Mouse (Mus musculus) olfactory bulb, adult 2 months (tissue): Measurements from ENCODE around the gene Rftn2. TPM values are rescaled to one million over a fixed set of nuclear protein-coding genes. Genes with fewer than 3 reads are reported as not detected.
A peak's percentile ranks its signal among the peaks of the same experiment; 100 is the strongest.

ENCODE experiments used
- H3K27ac ChIP-seq: fragments of 200-500 bp; 2 replicates; pipeline ENCODE4 v1.5.1; 2012; ENCODE audit warnings: low read depth, low read length; ENCODE audit not compliant: insufficient read depth
- H3K4me1 ChIP-seq: fragments of 200-500 bp; 2 replicates; pipeline ENCODE4 v1.6.1; 2012; ENCODE audit warnings: low read length; ENCODE audit not compliant: control insufficient read depth, insufficient read depth
- H3K4me3 ChIP-seq: fragments of 200-500 bp; 2 replicates; pipeline ENCODE4 v1.5.1; 2012; ENCODE audit warnings: mild to moderate bottlenecking, low read depth, low read length, moderate library complexity; ENCODE audit not compliant: insufficient read depth
- CTCF ChIP-seq: fragments of 200-500 bp; IDR thresholded peaks from 2 replicates; pipeline ENCODE4 v1.5.1; 2012; ENCODE audit warnings: low read depth, mild to moderate bottlenecking, low read length, moderate library complexity; ENCODE audit not compliant: insufficient read depth
- POLR2A ChIP-seq: fragments of 200-500 bp; IDR thresholded peaks from 2 replicates; pipeline ENCODE4 v1.6.1; 2012; ENCODE audit warnings: mild to moderate bottlenecking, low read depth, low read length, moderate library complexity; ENCODE audit not compliant: insufficient read depth
- WGBS: fragments of 180-500 bp; shearing (Covaris S2); methylation state at CpG from one replicate; pipeline ENCODE4 v1.1.7; 2018; 5-methylcytosine and 5-hydroxymethylcytosine counted together
- polyA plus RNA-seq: library from polyadenylated mRNA; stranded (reverse); fragments of >200 nt; gene quantifications from 2 replicates; pipeline ENCODE4 v1.2.4, GENCODE M21; 2012; ENCODE audit warnings: low replicate concordance; ENCODE audit not compliant: missing spikeins, insufficient read depth, insufficient read length

Gene Rftn2
- polyA plus RNA-seq, 1 experiment = not detected

GRCm38 (mm10) chr1:55201850-55202752 lies 24.5 kb downstream of the Rftn2 start:
- WGBS = 29% methylated on average over 18 of the region's 18 CpGs
- H3K4me3 ChIP-seq = no peak overlapping the region
- peaks cover 12% of the 10 kb centered on the region for H3K4me1 ChIP-seq
- H3K27ac ChIP-seq = peak overlapping the region; percentile 80
- no peak for TF ChIP-seq CTCF
- no peak for TF ChIP-seq POLR2A

GRCm38 (mm10) chr1:55198719-55199118 lies 27.9 kb downstream of the Rftn2 start:
- WGBS = 41% methylated on average over 3 of the region's 3 CpGs
- no peak overlapping the region for H3K27ac ChIP-seq
- TF ChIP-seq CTCF = no peak
- TF ChIP-seq POLR2A = no peak
- peaks cover 12% of the 10 kb centered on the region for H3K4me1 ChIP-seq
- H3K4me3 ChIP-seq = no peak overlapping the region

- TF ChIP-seq POLR2A = no peak
- no peak overlapping the region for H3K27ac ChIP-seq
- no peak overlapping the region for H3K4me3 ChIP-seq
- 84% methylated on average over 6 of the region's 6 CpGs for WGBS
- H3K4me1 ChIP-seq = peaks cover 3% of the 10 kb centered on the region
These were observed 30.1 kb downstream of the Rftn2 start for GRCm38 (mm10) chr1:55196327-55197003.

GRCm38 (mm10) chr1:55195021-55195420 lies 31.6 kb downstream of the Rftn2 start:
- 66% methylated on average over 4 of the region's 4 CpGs for WGBS
- Histone ChIP-seq H3K4me1 (peaks cover 3% of the 10 kb centered on the region), H3K4me3 (no peak overlapping the region), H3K27ac (no peak overlapping the region)
- no peak for TF ChIP-seq POLR2A
- no peak for TF ChIP-seq CTCF

GRCm38 (mm10) chr1:55194064-55194915 lies 32.3 kb downstream of the Rftn2 start:
- peaks cover 3% of the 10 kb centered on the region for H3K4me1 ChIP-seq
- no peak overlapping the region for H3K4me3 ChIP-seq
- TF ChIP-seq POLR2A = no peak
- no peak for TF ChIP-seq CTCF
- WGBS = 71% methylated on average over 19 of the region's 19 CpGs
- 0 out of 2 replicates have a peak overlapping the region, but pooled peaks have one; percentile 14 for H3K27ac ChIP-seq

- WGBS = 56% methylated on average over 2 of the region's 2 CpGs
- no peak overlapping the region for H3K4me3 ChIP-seq
- TF ChIP-seq CTCF = no peak
- TF ChIP-seq POLR2A = no peak
- H3K4me1 ChIP-seq = no peaks in the 10 kb centered on the region; the same call in 1 of the 2 replicates
- H3K27ac ChIP-seq = no peak overlapping the region
These were observed 33.3 kb downstream of the Rftn2 start for GRCm38 (mm10) chr1:55193316-55193715.

GRCm38 (mm10) chr1:55192824-55193223 lies 33.8 kb downstream of the Rftn2 start:
- Histone ChIP-seq H3K4me1 (no peaks in the 10 kb centered on the region; the same call in 1 of the 2 replicates), H3K4me3 (no peak overlapping the region), H3K27ac (no peak overlapping the region)
- no peak for TF ChIP-seq POLR2A
- no peak for TF ChIP-seq CTCF
- WGBS = 60% methylated on average over 3 of the region's 3 CpGs

GRCm38 (mm10) chr1:55192015-55192414 lies 34.6 kb downstream of the Rftn2 start:
- Histone ChIP-seq H3K4me1 (no peaks in the 10 kb centered on the region; the same call in 1 of the 2 replicates), H3K4me3 (peak overlapping the region; percentile 37), H3K27ac (no peak overlapping the region)
- TF ChIP-seq POLR2A (no peak), CTCF (no peak)
- 14% methylated on average over 8 of the region's 8 CpGs for whole genome bisulfite sequencing
